Mouse (Mus musculus) lung, postnatal 36 days (tissue): ENCODE results near the gene Tmem207.
A peak's percentile ranks its signal among the peaks of the same experiment; 100 is the strongest.
"Not testable (repeated sequence)": the region's sequence is repeated elsewhere in the genome, so short reads cannot be mapped to it uniquely, and the experiment has no call there.

Experiments
- DNase-seq: peaks from one replicate; pipeline ENCODE4 v3.0.0; 2022; ENCODE audit warnings: mixed read lengths

Tmem207 gene

GRCm38 (mm10) chr16:26526669-26527068 lies at the start of gene Tmem207:
TSS of gene Tmem207 (minus strand) at chr16:26526769.
- DNase-seq, result no peak

- DNase-seq, result peak; percentile 33
These were observed 47.6 kb upstream of the Tmem207 start for GRCm38 (mm10) chr16:26574173-26574572.

DNA sequence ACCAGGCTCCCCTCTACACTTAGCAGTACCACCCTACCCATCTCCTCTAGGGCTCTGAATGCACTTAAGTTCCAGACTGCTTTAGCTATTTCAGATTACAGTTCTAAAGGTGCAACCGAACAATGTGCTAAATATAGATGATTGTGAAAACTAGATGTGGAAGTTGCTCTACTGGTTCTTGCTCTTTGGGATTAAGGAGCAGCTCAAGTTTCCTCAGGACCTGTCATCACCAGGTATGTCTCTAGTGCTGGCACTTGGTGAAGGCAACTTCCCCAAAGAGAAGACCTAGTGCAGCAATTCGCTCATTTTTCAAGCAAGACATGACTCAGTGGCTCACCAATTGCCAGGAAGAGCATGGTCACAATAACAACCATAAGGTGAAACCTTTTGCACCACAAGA lies 45.3 kb upstream of the Tmem207 start:
- no peak for DNase-seq

GRCm38 (mm10) chr16:26569387-26569978 lies 42.9 kb upstream of the Tmem207 start:
- DNase-seq, result no peak

- DNase-seq, result no peak
These were observed 36.2 kb upstream of the Tmem207 start for GRCm38 (mm10) chr16:26562771-26563170.

DNA sequence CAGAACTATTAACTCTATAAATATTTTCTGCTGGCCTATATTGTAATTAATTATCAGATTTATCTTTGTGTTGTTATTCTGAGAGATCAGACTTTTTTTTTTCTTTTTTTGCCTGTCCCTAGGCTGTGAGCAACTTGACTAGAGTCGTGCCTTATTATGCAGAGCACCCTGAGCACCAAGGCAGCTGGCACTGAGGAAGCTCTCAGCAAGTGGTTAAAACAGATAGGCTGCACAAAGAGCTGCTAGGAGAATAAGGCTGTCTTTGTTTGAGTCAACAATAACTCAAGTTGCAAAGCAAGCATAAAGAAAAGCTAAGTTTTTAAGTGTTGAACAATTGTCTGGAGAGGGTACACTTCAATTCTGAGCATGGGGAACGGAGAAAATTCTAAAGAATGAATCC lies 35.2 kb upstream of the Tmem207 start:
- no peak for DNase-seq

DNA sequence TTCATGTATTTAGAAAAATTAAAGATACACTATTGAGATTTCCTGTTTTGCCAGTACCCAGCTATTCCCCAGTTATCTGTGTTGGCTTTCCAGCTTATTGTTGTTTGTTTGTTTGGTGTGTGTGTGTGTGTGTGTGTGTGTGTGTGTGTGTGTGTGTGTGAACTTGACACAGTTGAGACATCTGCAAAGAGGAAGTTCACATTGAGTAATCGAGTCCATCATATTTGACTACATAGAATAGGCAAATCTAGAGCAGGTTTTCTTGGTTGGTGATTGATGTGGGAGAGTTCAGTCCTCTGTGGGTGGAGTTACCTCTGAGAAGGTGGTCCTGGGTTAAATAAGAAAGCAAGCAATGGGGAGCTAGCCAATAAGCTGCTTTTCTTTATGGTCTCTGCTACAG lies 32.2 kb upstream of the Tmem207 start:
- no peak for DNase-seq

DNA sequence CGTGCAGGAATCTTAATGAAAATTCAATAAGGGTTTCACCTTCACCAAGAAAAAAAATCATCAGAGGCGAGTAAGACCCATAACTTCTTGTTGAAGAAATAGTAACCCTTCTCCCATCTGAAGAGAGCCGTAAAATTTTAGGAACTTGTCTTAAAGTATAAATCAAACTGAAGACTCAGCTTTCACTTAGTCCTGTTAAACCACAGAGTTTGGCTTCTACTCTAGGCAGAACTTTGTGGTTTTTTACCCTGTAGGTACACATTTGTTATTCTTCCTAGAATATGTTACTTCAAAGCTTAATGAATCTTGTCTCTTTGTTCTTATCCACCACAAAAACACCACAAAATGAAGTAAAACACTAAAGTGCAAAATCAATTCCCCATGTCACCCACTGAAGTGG lies 25.7 kb upstream of the Tmem207 start:
- DNase-seq, result no peak

- DNase-seq, result no peak
These were observed 22.7 kb upstream of the Tmem207 start for GRCm38 (mm10) chr16:26549221-26549620.

DNA sequence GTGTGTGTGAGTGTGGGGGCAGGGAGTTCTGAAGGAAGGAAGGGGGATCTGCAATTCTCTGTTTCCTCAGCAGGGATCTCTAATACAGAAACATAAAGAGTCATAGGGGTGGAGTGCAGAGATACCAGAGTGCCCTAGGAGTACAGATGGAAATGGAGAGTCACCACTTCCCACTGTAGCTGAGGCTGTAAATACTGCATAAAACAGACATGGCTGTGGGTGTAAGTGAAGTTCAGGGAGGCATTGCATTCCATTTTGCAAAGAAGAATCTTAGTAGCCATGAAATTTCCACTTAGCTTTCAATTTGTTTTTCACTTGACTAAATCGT lies 20.3 kb upstream of the Tmem207 start:
- DNase-seq, result no peak

- no peak for DNase-seq
These were observed 19.8 kb upstream of the Tmem207 start for GRCm38 (mm10) chr16:26546170-26546878.

DNA sequence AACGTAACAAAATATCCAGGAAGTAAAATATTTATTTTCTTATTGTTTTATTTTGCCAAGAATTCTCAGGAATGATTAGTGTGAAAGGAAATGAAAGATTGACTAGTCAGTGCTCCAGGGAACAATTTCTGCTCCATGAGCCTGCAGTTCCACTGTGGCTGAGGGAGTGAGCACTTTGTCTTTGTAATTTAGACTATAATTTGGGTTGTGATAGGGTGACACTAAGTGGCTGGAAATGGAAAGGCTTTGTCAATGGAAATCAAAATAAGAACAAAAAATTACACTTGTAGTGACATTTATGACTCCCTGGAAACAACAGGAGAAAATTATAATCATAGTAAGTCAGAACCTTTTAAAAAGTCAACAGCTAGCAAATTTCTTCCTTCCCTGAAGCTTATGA lies 5.7 kb upstream of the Tmem207 start:
- no peak for DNase-seq

GRCm38 (mm10) chr16:26530451-26530850 lies 3.9 kb upstream of the Tmem207 start:
- no peak for DNase-seq

- DNase-seq, result no peak
These were observed 1.5 kb upstream of the Tmem207 start for GRCm38 (mm10) chr16:26527931-26528666.

DNA sequence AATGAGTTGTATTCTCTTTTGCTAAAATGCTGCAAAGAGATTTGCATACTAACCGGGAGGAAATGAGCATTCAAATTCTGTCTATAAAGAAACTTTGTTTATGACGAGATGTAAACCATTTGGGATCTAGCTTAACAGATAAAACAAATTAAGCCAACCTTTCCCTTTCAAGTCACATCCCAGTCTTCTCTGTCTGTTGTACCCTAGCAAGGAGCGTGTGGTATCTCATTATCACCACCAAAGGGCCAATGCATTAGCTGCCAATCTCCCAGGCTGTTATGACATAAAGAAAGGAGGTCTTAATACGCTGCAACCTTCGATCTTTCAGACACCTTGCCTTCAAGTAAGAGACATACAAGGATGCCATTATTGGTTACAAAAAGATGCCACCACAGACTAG lies 737 bp downstream of the Tmem207 start:
- DNase-seq, result no peak

- peak; percentile 38 for DNase-seq
These were observed 7.0 kb downstream of the Tmem207 start for GRCm38 (mm10) chr16:26519596-26519995.

GRCm38 (mm10) chr16:26504961-26505360 lies 21.6 kb downstream of the Tmem207 start:
- DNase-seq, result no peak

DNA sequence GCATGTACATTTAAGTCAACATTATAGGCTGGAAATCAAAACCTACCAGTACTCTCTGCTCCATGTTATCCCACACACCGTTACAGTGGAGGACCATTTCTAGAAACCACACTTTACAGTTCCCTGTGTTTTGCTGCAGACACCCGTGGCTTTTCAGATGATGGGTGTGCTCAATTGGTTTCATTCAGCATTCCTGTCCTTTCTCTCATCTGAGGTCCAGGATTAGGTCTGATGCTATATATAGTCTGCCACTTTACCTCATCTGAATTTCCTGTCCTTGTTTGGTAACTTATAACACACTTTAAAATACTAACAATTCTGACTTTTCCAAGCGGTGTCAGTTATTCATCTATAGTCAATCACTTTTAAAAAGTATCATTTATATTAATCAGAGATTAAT lies 25.8 kb downstream of the Tmem207 start:
- no peak for DNase-seq

GRCm38 (mm10) chr16:26499705-26500104 lies 26.9 kb downstream of the Tmem207 start:
- DNase-seq, result not testable (repeated sequence)

GRCm38 (mm10) chr16:26495721-26496120 lies 30.8 kb downstream of the Tmem207 start:
- DNase-seq, result peak; percentile 40

GRCm38 (mm10) chr16:26471254-26471653 lies 55.3 kb downstream of the Tmem207 start:
- no peak for DNase-seq

DNA sequence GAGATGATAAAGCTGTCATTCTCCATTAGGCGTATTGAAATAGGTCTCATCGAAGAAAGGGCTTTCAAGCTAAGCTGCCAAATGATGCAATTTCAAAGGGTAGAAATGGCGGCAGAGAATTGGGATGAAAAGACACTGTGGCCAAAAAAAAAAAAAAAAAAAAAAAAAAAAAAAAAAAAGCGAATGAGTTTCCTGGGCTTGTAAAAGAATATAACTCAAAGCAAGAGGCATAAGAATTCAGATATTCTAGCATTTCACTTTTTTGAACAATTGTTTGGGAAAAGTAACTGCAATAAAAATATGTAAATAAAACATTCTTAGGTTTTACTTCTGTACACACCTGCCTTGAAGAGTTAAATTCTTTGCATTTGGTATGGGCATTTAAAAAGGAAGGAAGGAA lies 60.0 kb downstream of the Tmem207 start:
- DNase-seq, result no peak

DNA sequence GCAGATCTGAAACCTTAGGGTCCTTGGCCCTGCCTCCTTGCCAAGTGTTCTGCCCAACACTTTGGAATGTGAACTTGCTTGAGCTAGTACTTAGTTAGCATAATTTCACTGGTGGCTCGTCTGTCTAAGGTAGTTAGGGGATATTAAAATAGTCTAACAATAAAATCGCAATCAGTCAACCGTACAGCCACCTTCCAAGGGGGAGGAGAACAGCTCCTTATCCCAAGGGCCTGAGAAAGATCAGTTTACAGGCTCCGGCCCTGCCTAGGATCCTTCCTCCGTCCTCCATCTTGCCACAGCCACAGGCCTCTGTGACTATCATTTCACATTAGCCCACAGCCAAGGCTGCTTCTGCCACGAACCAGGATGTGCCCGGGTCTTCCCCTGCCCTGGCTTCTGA lies 63.7 kb downstream of the Tmem207 start, which contains the start of gene Cldn16:
Gene Cldn16 (plus strand): TSS at position 301 of the 400 bp plus-strand sequence.
- DNase-seq, result no peak

DNA sequence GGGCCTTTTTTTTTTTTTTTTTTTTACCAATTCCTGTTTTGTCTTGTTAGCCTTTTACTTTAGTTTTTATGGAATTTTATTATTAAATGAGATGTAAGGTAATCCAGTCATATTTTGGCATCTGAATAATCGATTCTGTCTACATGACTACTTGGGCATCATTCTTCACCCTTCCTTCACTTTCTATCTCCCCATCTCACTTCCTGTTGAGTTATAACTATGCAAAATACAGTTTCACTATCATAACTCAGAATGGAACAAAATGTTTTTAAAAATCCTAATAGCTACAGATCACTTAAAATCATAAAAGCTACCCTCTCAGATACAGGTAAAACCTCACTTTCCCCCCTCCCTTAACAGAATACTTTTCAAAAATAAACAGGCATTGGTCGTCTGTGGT lies 70.4 kb downstream of the Tmem207 start:
- DNase-seq, result no peak
